Mouse (Mus musculus) spleen, adult 2 months (tissue): Measurements from ENCODE around the gene E130116L18Rik. TPM values are rescaled to one million over a fixed set of nuclear protein-coding genes. Genes with fewer than 3 reads are reported as not detected.

Experiments used
- DNase-seq, 2 experiments: peaks; one replicate each; pipeline versions ENCODE4 v3.0.0 to v3.0.0-alpha.2; 2012 to 2021; ENCODE audit warnings: low spot score in 2 of 2, low read depth in 1 of 2
- H3K27ac ChIP-seq: fragments of 200-500 bp; 2 replicates; pipeline ENCODE4 v1.5.1; 2012; ENCODE audit warnings: low read length, inconsistent platforms; ENCODE audit not compliant: insufficient read depth
- H3K27me3 ChIP-seq: fragments of 200-500 bp; 2 replicates; pipeline ENCODE4 v1.6.1; 2012; ENCODE audit warnings: mild to moderate bottlenecking, moderate library complexity, low read length, inconsistent platforms; ENCODE audit not compliant: control insufficient read depth, insufficient read depth
- H3K36me3 ChIP-seq: fragments of 200-500 bp; 2 replicates; pipeline ENCODE4 v1.6.1; 2012; ENCODE audit warnings: mild to moderate bottlenecking, low read length, inconsistent platforms; ENCODE audit not compliant: control insufficient read depth, insufficient read depth
- H3K4me1 ChIP-seq: fragments of 200-500 bp; 2 replicates; pipeline ENCODE4 v1.6.1; 2011; ENCODE audit warnings: inconsistent platforms; ENCODE audit not compliant: control insufficient read depth, insufficient read depth, insufficient read length
- H3K4me3 ChIP-seq: fragments of 200-500 bp; 2 replicates; pipeline ENCODE4 v1.5.1; 2011; ENCODE audit warnings: mild to moderate bottlenecking, inconsistent platforms; ENCODE audit not compliant: insufficient read depth, insufficient read length; ENCODE audit errors: extremely low read depth
- CTCF ChIP-seq: fragments of 200-500 bp; IDR thresholded peaks from 2 replicates; pipeline ENCODE4 v1.5.1; 2011; ENCODE audit warnings: mild to moderate bottlenecking, inconsistent platforms; ENCODE audit not compliant: insufficient read depth, insufficient read length, insufficient replicate concordance; ENCODE audit errors: extremely low read depth
- POLR2A ChIP-seq: fragments of 200-500 bp; IDR thresholded peaks from 2 replicates; pipeline ENCODE4 v1.6.1; 2011; ENCODE audit warnings: low read depth, low read length, inconsistent platforms
- WGBS: fragments of 180-500 bp; shearing (Covaris S2); methylation state at CpG from one replicate; pipeline ENCODE4 v1.1.7; 2018; 5-methylcytosine and 5-hydroxymethylcytosine counted together
- polyA plus RNA-seq: library from polyadenylated mRNA; depleted of rRNA; stranded (reverse); fragments of >200 nt; gene quantifications from 2 replicates; pipeline ENCODE4 v1.2.3, GENCODE M21; 2012; rRNA removed

E130116L18Rik gene
- polyA plus RNA-seq = not detected in 2 replicates

DNA sequence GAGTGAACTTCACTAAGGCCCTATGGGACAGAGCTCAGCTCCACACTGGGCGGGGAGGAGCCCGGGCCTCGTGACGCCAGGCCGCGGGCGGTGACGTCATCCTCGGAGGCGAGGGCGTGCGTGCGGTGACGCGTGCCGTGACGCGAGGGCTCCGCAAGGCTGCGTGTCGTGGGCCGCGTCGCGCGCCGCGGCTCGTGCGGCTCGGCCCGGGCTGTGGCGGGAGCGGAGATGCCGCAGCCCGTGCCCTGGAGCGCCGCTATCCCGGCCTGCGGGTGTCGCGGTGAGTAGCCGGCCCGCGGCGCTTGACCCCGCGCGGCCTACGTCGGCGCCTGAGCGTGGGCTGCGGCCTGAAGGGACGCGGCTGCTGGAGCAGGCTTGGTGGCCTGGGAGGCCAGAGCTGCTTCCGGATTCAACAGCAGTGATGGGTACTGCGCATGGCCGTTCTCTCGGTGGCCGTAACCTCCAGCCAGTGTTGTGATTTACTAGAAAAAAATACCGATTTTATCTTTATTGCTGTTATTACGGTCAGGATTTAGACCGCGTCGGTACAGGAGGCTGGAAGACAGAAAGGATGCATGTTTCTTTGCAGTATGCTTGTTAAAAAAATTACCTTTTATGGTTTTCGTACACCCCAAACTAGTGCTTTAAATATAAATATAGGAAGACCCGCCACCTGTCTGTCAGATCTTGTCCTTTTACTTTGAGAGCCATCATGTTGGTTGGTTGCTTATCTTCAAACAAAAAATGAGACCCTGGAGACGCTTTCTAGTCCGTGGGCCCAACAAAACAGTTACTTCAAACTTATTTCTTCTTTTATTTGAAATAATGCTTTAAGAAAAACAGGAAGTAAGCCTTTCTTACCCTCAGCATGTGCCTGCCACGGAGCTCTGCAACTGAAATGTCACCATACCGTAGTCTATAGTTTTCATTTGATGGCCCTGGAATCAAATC lies at the start of gene E130116L18Rik:
E130116L18Rik (minus strand) TSS at position 402 of the 951 bp plus-strand sequence.
- WGBS = under 1% methylated on average over 72 of the region's 72 CpGs
- DNase-seq = peak; percentile 81 to 86
- TF ChIP-seq POLR2A (peak; percentile 41), CTCF (no peak)
- no peaks in the 10 kb centered on the region; the same call in 1 of the 2 replicates for H3K27me3 ChIP-seq
- H3K4me3 ChIP-seq = peak within 1 kb of the TSS; percentile 78
- H3K4me1 ChIP-seq = peaks cover 5% of the 10 kb centered on the region
- no peaks in the 10 kb centered on the region for H3K36me3 ChIP-seq
- H3K27ac ChIP-seq = peak within 1 kb of the TSS; percentile 90

DNA sequence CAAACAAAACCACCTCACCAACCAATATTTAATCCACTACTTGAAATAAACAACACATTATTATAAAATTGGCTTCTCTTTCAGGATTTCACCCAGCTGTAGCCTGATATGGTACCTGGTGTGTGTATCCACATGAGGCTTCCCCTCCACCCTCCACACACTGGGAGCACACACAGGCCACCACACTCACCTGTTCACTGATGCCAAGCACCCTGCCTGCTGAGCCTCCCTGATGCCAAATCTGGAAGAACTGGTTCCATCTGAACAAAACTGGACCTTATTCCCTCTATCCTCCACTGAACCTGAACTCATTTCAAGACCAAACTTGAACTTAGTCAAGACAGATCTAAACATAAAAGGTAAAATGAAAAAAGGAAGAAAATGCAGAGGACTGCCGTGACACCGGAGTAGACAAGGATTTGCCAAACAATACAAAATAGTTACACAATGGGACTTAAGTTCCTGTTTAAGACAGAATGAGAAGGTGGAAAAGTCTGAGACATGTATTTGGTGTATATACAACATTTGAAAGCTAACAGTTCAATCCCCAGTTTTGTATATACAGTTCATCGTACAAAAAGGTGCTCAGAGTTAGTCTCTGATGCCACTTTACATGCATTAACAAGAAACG lies 45.4 kb upstream of the E130116L18Rik start:
- Histone ChIP-seq H3K27me3 (no peaks in the 10 kb centered on the region), H3K27ac (no peak overlapping the region), H3K36me3 (peaks cover 30% of the 10 kb centered on the region), H3K4me1 (no peaks in the 10 kb centered on the region), H3K4me3 (no peak overlapping the region)
- DNase-seq = no peak
- 92% methylated on average over 4 of the region's 4 CpGs for WGBS
- TF ChIP-seq POLR2A (no peak), CTCF (no peak)

DNA sequence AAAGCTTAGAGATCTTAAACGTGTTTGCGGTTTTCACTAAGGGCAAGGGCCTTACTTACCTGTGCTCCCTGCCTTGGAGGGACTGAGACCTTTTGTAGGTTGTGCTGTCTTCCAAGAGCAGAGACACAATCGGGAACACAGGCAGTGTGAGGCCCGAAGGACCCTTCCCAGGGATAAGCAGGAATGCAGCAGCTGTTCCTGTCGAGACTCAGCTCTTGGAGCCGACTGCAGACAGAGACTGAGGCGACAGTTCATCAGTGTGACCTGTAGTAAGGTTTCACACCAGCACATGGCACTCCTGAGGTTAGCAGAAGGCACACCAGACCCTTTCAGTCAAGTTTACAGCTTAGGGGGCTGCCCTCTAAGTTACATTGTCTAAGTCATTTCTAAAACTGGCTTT lies 39.3 kb upstream of the E130116L18Rik start:
- TF ChIP-seq CTCF (no peak), POLR2A (no peak)
- no peak overlapping the region for H3K4me3 ChIP-seq
- no peak for DNase-seq
- H3K4me1 ChIP-seq = no peaks in the 10 kb centered on the region
- H3K36me3 ChIP-seq = peaks cover 46% of the 10 kb centered on the region
- H3K27me3 ChIP-seq = no peaks in the 10 kb centered on the region
- WGBS = 90% methylated on average over 7 of the region's 7 CpGs
- no peak overlapping the region for H3K27ac ChIP-seq

DNA sequence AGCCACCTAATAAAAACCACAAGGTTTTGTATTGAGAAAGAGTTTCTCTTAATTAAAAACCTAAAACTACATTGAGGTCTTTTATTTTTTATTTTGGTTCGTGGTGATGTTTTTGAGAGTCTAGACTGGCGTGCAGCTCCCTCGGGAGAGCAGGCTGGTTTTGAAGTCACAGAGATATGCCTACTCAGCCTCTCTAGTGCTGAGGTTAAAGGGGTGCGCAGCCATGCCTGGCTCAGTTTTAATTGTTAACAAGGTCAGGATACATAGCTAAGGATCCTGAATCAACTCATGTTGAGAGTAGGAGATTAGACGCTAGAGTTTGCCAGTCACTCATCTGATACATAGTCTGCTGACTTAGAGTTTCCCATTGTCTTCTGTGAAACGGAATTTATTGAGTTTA lies 38.5 kb upstream of the E130116L18Rik start:
- 90% methylated on average over 6 of the region's 6 CpGs for WGBS
- Histone ChIP-seq H3K36me3 (peaks cover 49% of the 10 kb centered on the region), H3K4me3 (no peak overlapping the region), H3K27ac (no peak overlapping the region), H3K4me1 (no peaks in the 10 kb centered on the region), H3K27me3 (no peaks in the 10 kb centered on the region)
- no peak for DNase-seq
- TF ChIP-seq POLR2A (no peak), CTCF (no peak)

- TF ChIP-seq POLR2A (no peak), CTCF (no peak)
- DNase-seq = no peak
- 91% methylated on average over 2 of the region's 2 CpGs for WGBS
- Histone ChIP-seq H3K27me3 (no peaks in the 10 kb centered on the region), H3K36me3 (peaks cover 48% of the 10 kb centered on the region), H3K4me3 (no peak overlapping the region), H3K4me1 (no peaks in the 10 kb centered on the region), H3K27ac (no peak overlapping the region)
These were observed 33.7 kb upstream of the E130116L18Rik start for GRCm38 (mm10) chr5:25256686-25257085.

GRCm38 (mm10) chr5:25254491-25254890 lies 31.5 kb upstream of the E130116L18Rik start:
- H3K27me3 ChIP-seq = no peaks in the 10 kb centered on the region
- 93% methylated on average over 4 of the region's 4 CpGs for WGBS
- no peak overlapping the region for H3K27ac ChIP-seq
- TF ChIP-seq CTCF (no peak), POLR2A (no peak)
- no peaks in the 10 kb centered on the region for H3K4me1 ChIP-seq
- H3K4me3 ChIP-seq = no peak overlapping the region
- DNase-seq = no peak
- H3K36me3 ChIP-seq = peaks cover 48% of the 10 kb centered on the region
